Mouse (Mus musculus): ENCODE data around the gene Eml3.
A peak's percentile ranks its signal among the peaks of the same experiment; 100 is the strongest.

Eml3 gene

DNA sequence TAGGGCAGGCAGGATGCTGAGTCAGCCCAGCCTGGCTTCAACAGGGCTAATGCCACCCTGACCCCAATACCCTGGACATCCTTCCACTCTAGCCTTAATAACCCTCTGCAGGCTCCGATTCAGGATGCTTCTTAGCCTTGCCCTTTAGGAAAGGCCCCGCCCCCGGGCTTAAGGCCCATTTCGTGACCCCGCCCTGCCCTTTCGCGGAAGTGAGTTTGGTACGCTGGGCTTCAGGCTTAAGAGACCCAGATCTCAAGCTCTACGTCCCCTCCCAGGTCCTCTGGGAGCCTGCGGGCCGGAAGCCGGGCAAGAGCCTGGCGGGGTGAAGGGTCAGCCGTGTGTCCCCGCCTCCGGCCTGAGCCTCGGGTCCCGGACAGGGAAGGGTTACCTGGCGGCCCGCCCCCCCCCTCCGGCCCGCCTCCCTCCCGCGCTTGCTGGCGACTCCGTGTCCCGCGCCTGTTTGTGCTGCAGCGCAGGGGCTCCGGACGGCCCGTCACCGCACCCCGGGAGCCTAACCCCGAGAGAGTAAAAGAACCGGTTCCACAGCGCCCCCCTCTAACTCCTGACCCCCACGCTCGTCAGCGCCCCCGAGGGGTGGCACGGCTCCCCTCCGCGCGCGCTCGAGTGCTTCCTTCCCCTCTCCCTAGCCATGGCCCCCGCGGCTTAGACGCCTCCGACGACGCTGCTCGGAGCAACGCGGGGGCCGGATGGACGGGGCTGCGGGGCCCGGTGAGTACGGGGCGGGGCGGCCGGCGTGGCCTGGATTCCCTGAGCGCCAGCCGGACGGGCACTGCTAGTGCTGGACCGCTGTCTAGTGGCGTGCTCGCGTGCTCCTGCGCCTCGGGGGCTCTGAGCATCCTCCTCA is at the start of gene Eml3, which contains the start of gene Rom1:
Gene Eml3, plus strand, starts transcription at position 329 of the 865 bp plus-strand sequence.
Gene Rom1, minus strand, starts transcription at position 133 of the 865 bp plus-strand sequence.
- DNase-seq, result peak; percentile 87

DNA sequence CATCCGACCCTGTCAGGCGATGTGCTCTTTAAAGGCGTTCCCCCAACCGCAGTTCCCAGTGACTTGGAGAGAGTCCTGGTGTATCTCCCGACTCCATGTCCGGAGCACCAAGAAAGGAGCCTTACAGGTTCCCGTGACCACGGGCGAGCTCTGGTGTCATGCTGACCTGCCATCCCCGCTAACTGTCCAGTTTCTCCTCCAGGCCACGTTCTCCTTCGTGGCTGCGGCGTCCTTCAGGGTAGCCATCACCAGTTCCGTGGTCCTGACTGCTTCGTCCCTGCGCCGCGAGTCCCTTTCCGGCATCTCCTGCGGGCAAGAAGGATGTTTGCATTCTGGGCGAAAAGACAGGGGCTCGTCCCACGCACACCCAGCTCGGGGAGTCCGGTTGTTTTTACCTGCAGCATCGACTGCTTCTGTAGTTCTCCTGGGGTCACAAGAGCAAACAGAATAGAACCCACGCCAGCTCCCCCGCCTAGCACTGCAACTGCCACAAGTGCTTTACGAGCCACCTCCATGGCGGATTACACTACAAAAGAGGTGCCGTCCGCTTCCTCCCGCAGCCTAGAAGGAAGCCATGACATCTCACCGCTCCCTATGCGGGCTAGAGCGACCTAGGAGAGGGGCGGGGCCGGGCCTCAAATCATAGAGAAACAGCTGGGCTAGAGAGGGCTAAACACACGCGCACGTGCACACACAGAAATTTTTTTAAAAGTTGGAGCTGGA is 48.9 kb upstream of the Eml3 start, which contains the start of gene Uqcc3:
Gene Uqcc3, minus strand, starts transcription at position 613 of the 723 bp plus-strand sequence.
- peak; percentile 88 for DNase-seq

DNA sequence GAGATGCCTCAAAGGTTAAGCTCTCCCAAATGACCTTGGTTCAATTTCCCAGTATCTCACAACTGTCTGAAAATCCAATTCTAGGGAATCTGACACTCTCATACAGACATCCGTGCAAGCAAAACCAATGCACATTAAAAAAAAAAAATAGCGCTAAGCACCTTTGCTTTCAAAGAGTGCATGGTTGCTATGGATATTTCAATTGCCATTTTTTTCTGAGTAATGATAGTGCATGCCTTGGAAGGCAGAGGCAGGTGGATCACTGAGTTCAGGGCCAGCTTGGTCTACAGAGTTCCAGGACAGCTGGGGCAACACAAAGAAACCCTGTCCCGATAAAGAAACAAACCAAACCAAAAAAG is 48.3 kb upstream of the Eml3 start:
- DNase-seq, result no peak

DNA sequence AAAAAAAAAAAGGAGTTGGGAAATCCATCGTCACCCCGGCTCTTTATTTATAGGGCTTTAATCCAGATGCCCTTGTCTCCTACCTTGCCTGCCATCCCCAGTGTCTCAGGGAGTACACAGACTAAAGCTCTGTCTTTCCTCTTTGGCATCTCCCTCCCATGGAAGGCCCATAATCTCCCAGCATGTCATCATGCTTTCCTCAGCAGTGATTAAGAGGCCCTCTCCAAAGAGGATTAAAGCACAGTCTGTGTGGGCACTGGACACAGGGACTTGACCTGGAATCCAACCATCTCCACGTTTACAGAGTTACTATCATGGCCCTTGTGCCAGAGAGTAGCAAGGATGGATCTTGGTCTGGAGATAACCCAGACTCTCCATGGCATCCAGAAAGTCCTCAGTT is 45.7 kb upstream of the Eml3 start, which contains the start of the genes Lbhd1 and Gm49403:
Gene Lbhd1, plus strand, starts transcription at position 117 of the 400 bp plus-strand sequence.
Gene Gm49403, plus strand, starts transcription at position 315 of the 400 bp plus-strand sequence.
- DNase-seq, result no peak

DNA sequence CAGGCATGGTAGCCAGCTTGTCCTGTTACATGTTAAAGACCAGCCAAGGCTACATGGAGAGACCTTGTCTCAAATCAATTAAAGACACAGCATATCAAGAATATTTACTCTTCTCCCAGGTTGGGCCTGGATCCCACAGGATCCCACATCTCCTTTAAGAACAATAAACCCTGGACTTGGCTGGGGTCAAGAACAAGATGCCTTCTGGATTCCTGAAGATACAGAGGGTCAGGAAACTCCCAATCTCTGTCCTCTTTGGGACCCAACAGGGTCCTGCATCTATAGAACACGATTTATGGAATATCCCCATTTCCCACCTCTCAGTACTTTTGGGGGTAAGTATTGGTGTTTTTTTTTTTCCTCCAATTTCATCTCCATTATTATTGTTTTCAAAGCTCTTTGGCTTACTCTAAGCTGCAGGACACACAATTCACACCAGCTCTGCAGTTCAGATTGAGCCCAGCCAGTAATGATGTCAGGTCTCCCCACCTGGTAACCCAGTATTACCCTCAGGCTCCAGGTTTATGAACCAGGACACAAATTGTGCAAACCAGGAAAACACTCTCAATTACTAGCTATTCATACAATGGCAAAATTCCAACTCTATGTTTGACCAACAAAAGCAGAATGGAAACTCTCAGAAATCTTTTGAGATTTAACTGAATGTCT is 42.3 kb upstream of the Eml3 start:
- no peak for DNase-seq

DNA sequence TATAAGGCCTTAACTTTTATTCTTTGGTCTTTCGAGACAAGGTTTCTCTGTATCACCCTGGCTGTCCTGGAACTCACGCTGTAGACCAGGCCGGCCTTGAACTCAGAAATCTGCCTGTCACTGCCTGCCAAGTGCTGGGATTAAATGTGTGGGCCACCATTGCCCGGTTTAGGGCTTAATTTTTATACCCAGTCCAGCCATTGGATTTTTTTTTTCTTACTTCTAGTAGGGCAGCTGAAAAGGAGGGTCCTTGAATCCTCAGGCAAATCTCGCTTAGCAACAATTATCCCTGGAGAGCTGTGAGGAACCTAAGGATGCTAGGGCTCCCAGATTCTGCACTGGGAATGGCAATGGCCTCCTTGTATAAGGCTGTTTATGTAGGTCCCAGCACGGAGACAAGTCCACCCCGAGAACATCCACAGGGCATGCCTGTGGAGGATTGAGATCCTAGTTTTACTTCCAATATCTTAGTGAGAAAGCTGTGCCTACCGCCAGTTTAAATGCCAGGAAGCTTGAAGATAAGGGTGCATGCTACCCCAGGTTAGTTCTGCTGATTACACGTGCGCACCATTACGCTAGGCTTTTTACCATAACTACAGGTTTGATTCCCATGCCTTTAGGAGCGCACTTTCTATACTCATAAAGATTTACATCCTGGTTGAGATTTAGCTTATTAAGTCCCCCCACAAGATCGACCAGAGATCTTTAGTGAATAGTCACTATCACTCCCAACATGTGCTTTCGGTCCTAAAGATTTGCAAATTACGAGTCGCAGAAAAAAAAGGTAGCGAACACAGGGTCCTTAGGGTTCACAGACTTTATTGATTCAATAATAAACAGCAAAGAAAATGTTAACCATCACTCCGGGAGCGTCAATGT is 41.5 kb upstream of the Eml3 start:
- no peak for DNase-seq

DNA sequence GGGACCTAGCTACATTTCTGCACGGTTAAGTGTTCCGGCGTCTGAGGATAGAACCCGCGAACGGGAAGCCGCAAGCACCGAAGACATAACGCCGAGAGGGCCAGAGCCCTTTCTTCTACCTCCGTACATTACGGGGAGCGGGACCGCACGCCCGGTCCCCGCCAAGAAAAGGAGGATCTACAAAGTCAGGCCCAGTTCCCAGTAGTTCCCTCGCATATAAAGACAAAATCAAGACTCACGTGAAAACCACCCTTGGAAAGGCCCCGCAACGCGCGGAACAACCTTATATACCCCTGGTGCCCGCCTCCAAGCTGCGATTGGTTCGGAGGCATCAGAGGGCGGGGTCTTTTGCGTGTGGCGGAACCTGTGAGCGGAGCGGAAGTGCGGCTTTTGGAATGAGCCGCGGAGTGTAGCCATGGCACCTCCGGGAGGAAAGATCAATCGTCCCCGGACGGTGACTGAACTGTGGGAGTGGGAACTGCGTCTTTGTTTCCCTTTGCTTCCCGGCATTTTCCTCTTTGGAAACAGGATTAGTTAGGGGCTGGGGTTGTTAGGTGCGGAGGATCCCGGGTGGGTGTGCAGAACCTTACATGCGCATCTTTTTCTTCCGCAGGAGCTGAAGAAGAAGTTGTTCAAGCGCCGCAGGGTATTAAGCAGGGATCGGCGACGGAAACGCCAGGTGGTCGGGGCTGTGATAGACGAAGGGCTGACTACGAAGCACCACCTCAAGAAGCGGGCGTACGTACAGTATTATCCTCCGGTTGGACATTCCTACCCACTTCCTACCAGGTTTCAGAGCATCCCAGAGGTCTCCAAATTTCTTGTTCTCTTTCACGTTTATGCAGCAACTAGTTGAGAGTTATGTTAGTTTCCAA is 40.6 kb upstream of the Eml3 start, which contains the start of the genes 1810009A15Rik and Gm49416:
Gene 1810009A15Rik, plus strand, starts transcription at position 343 of the 875 bp plus-strand sequence.
Gene Gm49416, plus strand, starts transcription at position 416 of the 875 bp plus-strand sequence.
- peak; percentile 92 for DNase-seq

DNA sequence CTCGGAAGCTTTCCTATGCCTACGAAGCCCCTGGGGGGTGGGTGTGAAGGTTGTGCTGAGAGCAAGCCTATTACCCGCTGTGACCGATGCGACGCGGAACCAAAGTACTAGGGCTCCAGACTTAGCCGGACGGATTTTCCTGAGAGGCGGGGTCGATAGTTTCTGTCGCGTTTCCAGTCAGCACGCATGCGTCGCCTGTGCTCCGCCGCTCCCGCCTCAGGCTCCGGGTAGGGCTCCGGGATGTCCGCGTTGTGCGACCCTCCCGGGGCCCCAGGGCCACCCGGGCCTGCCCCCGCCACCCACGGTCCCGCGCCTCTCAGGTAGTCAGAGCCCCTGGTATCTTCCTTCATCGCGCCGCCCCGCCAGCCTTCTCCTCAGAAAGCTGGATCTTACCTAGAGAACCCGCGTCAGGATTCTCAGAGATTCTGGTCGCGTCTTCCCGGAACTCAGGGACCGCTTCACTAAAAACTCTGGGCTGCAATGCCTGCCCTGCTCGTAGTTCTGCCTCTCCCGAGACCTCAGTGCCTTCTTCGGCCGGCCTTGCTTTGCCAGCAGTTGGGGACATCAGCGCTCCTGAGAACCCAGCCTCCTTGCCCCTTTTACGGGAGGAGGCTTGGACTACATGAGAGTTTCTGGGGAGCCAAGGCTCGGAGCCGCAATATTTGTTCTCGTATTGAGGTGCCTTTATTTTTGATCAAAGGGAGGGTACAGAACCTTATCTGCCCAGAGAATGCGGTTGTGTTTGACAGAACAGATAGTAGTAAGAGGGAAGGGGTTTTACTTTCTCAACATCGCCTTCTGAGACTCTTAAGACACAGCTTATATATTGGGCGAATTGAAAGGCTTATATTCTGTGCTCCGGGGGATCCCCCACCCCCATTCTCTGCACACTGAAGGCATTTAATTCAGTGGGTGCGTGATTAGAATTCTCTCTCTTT is 36.3 kb upstream of the Eml3 start, which contains the start of gene Ints5:
Gene Ints5, plus strand, starts transcription at position 177 of the 938 bp plus-strand sequence.
- DNase-seq, result peak; percentile 83

DNA sequence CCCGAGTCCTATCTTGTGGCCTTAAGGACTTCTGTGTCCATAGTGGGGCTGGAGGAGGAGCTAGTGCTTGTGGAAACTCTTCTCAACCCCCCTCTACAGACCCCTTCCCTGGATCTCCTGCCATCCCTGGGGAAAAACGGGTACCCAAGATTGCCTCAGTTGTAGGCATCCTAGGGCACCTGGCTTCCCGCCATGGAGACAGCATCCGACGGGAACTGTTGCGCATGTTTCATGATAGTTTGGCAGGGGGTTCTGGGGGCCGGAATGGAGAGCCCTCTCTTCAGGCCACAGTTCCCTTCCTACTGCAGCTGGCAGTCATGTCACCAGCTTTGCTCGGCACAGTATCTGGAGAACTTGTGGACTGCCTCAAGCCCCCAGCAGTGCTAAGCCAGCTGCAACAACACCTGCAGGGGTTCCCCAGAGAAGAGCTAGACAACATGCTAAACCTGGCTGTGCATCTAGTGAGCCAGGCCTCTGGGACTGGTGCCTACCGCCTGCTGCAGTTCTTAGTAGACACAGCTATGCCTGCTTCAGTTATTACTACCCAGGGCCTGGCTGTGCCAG is 33.9 kb upstream of the Eml3 start:
- DNase-seq, result peak; percentile 61

DNA sequence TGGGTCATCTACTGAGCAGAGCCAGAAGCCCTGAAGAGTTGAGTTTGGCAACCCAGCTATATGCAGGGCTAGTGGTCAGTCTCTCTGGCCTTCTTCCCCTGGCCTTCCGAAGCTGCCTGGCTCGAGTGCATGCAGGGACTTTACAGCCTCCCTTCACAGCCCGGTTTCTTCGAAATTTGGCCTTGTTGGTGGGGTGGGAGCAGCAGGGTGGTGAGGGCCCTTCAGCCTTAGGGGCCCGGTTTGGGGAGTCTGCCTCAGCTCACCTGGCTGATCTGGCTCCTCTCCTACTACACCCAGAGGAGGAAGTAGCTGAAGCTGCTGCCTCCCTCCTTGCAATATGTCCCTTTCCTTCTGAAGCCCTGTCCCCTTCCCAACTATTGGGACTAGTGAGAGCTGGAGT is 33.1 kb upstream of the Eml3 start:
- DNase-seq, result peak; percentile 34

DNA sequence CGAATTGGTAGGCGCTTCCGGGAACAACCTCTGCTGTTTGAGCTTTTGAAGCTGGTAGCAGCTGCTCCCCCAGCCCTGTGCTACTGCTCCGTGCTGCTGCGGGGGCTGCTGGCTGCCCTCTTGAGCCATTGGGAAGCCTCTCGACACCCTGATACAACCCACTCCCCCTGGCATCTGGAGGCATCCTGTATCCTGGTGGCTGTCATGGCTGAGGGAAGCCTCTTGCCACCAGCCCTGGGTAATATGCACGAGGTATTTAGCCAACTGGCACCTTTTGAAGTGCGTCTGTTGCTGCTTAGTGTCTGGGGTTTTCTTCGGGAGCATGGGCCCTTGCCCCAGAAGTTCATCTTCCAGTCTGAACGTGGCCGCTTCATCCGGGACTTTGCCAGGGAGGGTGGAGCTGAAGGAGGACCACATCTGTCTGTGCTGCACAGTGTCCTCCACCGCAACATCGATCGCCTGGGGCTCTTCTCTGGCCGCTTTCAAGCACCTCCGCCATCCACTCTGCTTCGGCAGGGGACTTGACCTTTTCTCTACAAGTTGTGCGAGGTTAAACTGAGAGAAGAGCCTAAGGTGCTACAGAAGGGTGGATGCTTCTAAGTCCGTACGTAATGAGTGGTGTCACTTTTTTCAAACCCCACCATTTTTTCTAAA is 32.0 kb upstream of the Eml3 start:
- DNase-seq, result peak; percentile 68

DNA sequence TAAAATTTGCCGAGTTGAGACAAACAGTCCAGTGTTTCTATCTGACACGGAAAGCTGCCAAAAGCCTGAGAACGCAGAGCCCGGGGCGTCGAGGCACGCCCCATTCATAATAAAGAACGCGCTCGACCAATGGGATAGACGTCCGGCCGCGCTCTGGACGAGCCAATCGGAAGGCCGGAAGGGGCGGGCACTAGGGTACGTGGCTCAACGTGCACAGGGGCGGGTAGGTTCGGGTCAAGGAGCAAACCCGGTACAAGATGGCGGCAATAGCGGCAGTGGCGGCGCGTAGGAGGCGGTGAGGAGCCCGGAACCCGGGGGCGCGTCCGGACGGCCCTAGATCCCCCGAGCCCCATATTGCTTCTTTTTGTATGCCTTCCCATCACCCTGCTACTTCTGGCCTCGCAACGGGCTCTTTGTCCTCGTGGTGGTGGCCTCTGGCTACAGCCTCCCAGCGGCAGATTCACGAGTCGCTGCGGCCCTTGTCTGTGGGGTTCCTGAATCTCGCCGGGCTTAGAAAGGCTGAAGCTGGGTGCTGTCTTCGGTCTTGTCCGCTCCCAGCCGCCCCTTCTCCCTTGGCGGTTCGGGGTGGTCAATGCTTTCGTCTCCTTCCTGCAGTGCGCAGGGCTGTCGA is 31.4 kb upstream of the Eml3 start, which contains the start of gene Ganab:
Gene Ganab, plus strand, starts transcription at position 207 of the 631 bp plus-strand sequence.
- DNase-seq, result peak; percentile 95

DNA sequence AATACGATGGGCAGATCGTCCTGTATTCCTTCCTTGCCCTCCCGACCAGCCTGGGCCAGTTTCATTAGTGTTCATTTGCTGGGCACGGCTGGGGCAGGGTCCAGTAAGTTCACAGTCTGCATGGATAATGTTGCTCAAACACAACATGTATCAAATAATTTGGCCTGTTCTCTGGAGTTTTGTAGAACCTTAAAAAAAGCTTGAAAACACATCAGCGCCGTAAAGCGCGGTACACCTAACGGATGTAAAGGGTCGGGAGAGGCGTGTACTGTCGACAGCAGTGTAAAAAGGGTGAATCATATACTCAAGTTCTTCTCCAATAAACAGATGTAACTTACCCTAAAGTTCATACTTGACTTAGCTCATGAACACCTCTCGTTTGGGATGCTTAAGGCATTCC is 30.8 kb upstream of the Eml3 start:
- no peak for DNase-seq

DNA sequence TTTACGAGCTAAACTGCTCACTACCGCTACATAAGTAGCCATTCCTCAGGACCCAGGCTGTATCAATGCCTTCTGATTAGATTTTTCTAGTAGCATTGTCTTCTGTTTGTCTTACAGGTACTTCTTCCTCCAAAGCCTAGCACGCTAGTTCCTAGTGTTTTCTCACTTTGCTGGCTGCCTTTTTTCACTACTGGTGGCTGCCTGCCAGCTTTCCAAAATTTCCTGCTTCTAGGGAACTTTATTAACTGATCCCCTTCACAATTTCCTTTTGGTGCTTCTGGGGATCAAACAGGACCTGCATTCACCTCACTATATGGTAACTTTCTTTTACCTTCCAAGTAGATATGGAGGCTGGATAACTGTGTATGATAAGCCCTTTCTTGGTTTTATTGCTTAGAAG is 30.3 kb upstream of the Eml3 start:
- no peak for DNase-seq

DNA sequence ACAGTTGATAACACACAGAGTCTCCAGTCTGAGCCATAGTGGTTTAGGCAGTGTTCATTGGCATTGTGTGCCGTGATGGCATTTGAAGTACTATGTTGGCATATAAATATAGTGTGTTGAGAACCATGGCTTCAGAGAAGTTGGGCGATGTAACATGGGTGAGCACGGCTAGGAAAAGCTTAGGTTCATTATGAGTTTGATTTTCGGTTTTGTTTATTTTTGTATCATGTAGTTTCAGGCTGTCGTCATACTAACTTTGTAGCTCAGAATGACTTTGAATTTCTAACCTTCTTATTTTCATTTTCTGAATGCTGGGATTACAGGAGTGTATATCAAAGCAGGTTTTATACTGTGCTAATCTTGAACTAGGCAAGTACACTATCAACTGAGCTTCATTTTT is 25.9 kb upstream of the Eml3 start:
- DNase-seq, result no peak

DNA sequence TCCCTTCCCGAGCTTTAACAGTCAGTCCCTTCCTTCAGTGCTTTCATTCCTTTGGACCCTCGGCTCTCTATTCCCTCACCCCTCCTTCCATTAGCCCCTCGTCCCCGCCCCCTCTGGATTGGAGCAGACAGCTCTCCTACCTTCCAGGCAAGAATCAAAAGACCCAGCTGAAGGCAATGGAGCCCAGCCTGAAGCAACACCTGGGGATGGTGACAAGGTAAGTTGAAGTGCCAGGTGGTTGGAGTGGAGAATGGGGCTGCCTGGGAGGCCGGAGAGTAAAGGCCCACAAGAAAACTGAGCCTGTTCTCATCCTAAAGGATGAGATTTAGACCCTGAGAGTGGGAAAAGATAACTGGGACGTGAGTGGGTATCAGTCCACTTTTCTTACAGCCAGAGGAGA is 20.8 kb upstream of the Eml3 start:
- DNase-seq, result no peak

DNA sequence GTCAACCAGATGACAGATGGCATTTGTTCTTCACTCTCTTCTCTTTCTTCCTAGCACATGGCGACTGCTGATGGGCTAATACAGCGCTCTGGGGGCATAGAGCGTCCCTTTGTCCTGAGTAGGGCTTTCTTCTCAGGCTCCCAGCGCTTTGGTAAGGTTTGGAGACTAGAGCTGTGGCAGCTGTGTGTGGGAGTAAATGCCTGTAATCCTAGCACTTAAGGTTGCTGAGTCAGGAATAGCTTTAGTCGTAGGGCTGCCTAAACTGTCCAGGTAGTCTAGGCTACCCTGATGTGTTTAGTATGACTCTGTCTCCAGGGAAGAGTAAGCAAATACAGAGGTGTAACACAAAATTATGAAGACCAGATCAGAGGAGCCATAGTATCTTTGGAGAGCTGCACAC is 17.5 kb upstream of the Eml3 start:
- no peak for DNase-seq

DNA sequence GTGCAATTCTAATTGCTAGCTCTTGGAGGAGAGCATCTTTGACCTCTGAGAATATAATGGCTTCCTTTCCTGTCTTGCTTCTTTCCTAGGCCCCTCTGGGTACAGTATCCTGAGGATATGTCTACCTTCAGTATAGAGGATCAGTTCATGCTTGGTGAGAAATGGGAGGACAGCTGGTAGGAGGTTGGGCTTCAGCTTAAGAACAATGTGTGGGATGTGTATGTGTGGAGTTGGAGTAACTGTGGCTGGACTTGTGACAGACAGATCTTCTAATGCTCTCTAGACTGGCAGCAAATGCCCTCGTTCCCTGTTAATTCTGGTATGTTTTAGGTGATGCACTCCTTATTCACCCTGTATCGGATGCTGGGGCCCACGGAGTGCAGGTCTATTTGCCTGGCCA is 15.1 kb upstream of the Eml3 start:
- DNase-seq, result no peak

All from cerebellum, adult 11-12 months (tissue).